Mouse (Mus musculus) erythroblast, embryonic 14.5 days (primary cell): ENCODE data around the gene Gabrr1.

ENCODE experiments used
- GATA1 ChIP-seq: IDR thresholded peaks from 2 replicates; pipeline ENCODE4 v1.6.1; 2012; ENCODE audit warnings: low read length, inconsistent platforms, mixed read lengths
- TAL1 ChIP-seq: IDR thresholded peaks from 3 replicates; pipeline ENCODE4 v1.6.1; 2012; ENCODE audit warnings: low read length, inconsistent platforms, mixed read lengths

- TF ChIP-seq GATA1 (no peak), TAL1 (no peak)
Observed at GRCm38 (mm10) chr4:33152087-33153038, 20.0 kb downstream of the Gabrr1 start.
